Mouse (Mus musculus) adrenal gland, postnatal 4 days (tissue): ENCODE results near the gene Matn1. TPM values are rescaled to one million over a fixed set of nuclear protein-coding genes. Genes with fewer than 3 reads are reported as not detected.

Experiments used
- DNase-seq, 2 experiments: peaks; one replicate each; pipeline ENCODE4 v3.0.0; 2021 to 2022; ENCODE audit warnings: low spot score in 2 of 2, mixed read lengths in 2 of 2
- long read RNA-seq, 2 experiments: library from polyadenylated mRNA; stranded (forward); transcript quantifications; one replicate each; pipeline ENCODE4 v2.0.0; 2021
- total RNA-seq, 2 experiments: library from RNA; stranded (reverse); gene quantifications; 2 replicates each; pipeline ENCODE4 v1.2.3; 2021

Gene Matn1
- total RNA-seq = not detected
- long read RNA-seq, experiment 1 = 0 reads
- long read RNA-seq, experiment 2 = 0 reads

DNA sequence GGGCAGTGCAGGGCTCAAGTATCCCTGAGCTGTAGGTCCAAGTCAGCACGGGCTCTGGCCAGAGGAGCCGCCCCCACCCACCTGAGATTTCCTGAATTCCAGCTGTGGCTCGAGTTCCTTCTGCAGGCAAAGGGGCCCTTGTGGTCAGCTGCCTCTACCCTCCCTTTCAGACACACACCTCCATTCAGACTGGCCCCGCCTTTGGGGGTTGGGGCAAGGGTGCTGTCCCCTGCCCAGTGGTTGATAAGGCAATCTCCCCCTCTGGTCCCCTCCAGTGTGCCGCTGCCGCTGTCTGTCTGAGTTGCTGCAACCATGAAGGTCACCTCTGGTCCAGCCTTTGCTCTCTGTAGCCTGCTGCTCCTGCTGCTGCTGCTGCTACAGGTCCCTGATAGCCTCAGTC lies at the start of gene Matn1:
TSS of gene Matn1 (plus strand) at position 274 of the 400 bp plus-strand sequence.
- DNase-seq = no peak

DNA sequence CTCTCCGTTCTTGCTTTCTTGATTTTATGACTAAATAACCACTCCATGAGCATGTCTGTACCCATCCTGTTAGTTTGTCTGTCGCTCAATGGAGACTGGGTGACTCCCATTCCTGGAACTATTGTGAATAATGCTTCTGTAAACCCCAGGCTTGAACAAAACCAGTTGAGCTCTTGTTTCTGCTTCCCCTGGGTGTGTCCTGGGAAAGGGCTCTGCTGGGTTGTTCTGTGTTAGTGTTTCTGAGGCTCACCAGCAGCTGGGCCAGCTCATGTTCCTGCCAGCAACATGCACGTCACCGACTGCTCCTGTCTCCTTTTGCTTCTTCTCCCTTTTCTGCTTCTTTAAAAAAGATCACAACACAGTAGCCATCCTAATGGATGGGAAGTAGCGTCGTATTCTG lies 48.5 kb upstream of the Matn1 start:
- DNase-seq = no peak

DNA sequence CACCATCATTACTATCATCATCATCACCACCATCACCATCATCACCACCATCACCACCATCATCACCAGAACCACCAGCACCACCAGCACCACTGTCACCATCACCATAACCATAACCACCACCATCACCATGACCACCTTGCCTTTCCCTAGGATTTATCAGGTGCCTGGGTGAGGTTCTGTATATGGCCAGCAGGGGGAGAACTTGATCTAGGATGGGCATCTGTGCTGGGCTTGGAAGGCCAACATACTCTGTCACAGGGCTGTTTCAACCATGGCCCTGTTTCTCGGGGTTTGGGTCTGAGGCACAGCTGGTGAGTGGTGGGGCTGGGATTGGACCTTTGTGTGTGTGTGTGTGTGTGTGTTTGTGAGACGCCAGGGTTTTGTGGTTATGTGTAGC lies 47.8 kb upstream of the Matn1 start:
- DNase-seq = peak in 1 of 2 experiments; percentile 32

DNA sequence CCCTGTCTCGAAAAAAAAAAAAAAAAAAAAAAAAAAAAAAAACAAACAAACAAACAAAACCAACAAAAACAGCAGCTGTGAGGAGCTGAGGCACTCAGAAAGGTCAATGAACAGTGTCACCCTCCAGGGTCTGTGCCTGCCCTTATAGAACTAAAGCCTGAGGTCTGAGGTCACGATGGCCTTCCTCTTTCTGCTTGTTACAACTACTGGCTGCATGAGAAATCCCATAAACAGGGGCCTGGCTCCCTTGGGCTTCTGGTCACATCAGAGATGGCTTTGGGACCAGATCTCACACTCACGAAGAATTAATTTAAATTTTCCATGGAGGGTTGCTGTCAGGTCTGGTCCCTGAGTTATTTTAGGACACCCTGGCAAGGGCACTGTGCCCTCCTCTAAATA lies 44.8 kb upstream of the Matn1 start:
- no peak for DNase-seq

DNA sequence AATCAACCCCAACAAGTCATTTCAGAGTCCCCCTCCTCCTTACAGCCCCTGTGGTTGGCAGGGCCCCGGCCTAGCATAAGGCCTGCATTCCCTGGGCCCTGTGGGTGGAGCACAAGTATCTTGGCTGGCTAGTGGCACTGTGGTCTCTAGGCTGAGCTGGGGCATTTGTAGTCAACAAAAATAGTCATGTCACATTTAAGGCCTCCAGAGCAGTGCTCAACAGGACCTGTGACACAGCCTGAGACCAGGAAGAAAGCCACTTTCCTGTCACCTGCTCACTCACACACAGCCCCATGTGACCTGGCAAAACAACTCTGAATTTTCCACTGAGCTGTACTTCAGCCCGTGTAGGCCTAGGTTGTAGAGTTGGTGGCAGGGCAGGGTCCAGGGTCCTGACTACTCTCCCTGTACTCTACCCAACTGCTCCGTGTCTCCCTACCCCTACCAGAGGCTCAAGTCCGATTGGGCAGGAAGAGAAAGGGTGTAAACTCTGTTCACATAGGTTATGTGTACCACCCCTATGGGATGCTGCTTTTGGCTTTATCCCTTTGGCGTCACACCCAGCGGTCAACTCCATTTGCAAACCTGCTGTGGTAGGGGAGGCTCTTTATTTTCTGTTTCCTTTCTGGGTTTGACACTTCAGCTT lies 44.3 kb upstream of the Matn1 start:
- DNase-seq = no peak

DNA sequence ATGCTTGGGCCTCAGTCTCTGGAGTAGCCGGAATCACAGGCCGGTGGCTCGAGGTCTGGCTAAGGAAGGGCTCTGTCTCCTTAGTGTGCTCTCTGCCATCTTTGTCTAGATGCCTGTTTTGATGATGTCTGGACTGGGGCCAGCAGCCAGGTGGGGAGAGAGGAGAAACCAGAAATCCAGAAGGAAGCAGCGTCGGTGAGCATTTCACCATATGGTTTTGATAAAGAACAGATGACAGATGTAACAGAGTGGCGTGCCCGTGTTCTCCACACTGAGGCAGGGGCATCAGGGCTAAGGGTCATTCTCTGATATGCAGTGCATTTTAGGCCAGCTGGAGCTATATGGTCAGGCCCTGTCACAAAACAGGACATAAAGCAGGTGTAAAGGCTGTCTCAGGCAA lies 43.4 kb upstream of the Matn1 start:
- no peak for DNase-seq

DNA sequence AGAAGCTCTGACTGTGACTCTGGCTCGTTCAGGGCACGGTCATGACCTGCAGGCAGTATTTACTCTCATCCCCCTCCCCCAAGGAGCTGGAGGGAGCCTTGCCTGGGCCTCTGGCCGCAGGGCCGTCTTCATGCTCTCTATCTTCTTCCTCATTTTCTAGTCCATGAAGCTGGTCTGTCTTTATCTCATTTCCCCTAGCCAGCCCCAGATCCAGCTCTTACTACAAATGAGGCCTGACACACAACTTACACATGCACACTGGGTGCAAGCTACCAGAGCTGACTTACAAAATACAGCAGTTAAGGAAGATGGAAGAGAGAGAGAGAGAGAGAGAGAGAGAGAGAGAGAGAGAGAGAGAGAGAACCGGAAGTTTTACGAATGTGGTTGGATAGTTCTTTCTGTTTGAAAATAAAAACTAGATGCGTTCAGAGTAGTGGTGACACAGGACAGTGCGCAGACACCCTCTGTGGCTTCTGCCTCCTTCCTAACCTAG lies 41.9 kb upstream of the Matn1 start:
- no peak for DNase-seq

DNA sequence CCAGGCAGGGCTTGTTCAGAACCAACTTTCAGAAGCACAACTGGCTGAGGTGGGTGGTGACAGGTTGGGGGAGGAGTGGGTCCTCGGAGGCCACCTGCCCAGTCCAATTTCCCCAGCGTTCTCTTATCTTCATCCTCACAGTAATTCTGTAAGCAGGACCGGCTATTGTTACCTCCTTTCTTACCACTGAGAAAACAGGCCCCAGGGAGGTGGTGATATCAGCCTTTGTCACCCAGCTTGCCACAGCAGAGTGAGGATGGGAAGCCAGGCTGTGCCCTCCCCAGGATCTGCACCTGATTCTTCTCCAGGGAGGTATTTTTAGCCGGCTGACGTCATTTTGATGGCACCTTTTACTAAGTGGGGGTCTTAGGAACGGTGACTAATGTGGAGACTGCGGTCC lies 39.2 kb upstream of the Matn1 start:
- DNase-seq = no peak

DNA sequence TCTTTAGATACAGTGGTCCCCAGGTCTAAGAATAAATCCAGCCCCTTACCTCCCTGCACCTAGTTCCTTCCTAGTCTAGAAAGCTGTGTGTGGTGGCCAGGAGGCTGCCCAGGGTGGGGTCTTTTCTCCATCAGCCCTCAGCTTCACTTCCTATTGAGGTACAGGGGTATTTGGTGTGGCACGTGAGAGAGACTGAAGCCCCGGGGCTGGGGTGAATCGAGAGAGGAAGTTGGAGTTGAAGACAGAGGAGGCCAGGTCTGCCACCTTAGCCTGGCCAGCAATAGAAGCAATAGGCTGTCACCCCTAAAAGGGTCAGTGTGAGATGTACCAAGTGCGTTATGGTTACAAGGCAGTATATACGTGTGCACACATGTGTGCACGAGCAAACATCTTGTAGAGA lies 38.3 kb upstream of the Matn1 start:
- DNase-seq = no peak

DNA sequence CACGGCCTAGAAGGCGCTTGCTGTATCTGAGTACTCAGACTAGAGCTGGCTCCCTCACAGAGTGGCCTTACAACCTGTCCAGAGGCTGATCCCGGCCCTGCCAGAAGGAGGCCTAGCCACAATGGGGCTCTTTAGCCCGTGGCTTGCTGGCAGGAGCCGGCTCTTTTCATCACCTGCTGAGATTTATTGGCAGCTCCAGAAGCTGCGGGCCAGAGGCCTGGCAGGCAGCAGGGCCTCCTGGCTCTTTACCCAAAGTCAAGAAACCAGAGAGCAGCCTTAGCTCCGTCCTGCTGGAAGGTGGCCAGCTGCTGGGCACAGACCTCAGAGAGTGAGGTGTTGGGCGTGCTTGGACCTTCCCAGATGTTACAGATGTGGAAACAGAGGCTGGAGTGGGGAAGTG lies 37.9 kb upstream of the Matn1 start:
- no peak for DNase-seq

DNA sequence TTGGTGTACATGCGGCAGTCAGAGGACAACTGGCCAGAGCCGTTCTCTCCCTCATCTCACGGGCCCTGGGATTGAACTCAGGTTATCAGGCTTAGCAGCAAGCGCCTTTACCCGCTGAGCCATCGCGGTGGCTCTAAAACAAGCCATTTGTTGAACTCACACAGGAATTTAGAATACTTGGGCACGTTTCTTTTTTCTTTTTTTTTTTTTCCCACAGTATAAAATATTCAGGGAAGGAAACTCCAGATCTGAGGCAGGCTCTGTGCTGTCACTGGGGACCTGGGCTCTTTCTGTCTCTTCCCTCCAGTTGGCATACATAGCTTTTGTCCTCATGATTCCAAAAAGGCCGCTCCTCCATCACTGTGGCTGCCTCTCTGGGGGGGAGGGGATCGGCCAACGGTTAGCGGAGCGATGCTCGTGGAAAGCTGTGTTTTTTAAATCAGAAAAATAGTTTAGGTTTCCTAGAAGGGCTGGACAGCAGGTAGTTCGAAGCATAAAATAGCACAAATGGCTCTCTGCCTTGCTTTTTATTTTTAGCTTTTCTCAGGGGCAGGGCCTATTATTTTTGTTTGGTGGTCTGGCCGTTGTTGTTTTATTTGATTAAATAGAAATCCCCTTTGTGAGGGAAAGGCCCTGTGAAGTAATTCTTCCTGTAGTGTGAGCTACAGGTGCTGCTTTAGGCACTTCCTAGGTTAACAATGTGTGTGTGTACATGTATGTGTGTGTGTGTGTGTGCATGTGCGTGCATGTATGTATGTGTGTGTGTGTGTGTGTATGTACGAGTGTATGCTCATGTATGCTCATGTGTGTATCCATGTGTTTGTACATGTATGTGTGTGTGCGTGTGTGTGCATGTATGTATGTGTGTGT lies 36.8 kb upstream of the Matn1 start:
- no peak for DNase-seq

DNA sequence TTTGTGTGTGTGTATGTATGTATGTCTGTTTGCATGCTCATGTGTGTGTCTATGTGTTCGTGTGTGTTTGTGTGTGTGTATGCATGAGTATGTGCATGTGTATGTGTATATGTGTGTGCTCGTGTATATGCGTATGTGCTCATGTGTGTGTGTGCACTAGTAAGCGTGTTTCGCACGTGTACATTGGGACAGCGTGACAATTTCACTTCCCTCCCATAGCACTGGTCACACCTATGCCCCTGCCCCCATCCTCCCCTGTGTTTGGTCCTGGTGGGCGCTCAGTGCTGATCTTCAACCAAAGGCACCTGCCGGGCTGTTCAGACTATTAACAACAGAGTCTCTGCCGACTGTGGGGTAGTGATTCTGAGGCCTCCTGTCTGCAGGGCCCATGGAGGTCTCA lies 36.1 kb upstream of the Matn1 start:
- no peak for DNase-seq

DNA sequence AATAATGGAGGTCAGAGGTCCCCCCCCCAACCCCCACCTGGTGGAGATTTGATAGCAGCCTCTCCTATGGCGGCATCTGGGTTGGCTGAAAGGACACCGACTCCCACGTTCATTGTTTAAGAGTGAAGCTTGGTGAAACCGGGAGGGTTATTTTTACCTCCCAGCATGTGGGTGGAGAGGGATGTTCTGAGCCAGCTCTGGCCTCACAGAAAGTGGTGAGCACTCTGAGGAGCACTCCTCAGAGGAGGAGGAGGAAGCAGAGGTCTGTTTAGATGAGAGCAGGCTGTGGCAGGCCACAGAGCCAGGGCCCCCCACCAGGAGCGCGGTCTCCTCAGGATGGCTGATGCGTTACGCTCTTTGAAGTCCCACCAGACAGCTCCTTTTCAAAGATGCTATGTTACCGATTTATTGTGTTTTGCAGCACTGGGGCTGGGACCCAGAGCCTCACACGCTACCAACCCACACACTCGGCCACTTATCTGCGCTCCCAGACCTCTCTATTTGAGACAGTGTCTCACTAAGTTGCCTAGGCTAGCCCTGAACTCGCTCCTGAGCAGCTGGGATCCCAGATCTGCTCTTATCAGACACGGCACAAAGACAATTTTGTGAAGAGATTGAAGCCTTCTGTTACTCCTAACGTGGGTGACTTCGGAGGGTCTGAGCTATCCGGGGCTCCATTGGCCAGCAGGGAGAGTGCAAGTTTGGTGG lies 34.9 kb upstream of the Matn1 start:
- DNase-seq = no peak

DNA sequence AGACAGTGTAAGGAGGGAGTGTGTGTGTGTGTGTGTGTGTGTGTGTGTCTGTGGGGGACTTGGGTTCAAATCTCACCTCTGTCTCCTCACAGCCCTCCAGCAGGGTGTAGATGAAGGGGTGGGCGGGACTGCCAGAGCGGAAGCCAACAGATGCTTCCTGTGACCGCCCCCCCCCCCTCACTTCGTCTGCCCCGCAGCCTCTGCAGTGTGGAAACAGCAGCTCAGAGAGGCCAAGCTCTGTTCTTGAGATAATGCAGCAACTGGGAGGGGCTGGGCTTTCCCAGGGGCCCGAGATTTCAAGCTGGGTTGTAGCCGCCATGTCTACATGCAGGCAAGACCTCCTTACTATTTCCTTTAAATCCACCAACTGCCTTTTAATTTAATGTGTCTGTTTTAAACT lies 33.5 kb upstream of the Matn1 start:
- DNase-seq = no peak

DNA sequence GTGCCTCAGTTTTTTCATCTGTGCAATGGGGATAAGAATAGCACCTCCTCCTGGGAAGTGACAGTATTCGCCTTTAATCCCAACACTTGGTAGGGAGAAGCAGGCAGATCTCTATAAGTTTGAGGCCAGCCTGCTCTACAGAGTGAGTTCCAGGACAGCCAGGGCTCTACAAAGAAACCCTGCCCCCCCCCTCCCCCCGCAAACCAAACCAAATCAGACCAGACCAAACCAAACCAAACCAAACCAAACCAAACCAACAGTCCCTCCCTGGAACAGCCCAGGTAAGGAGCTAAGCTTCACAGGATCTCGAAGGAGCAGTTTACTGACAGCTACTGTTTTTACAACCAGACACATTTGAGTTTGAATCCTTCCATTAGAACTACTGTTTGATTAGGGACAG lies 31.6 kb upstream of the Matn1 start:
- DNase-seq = no peak

DNA sequence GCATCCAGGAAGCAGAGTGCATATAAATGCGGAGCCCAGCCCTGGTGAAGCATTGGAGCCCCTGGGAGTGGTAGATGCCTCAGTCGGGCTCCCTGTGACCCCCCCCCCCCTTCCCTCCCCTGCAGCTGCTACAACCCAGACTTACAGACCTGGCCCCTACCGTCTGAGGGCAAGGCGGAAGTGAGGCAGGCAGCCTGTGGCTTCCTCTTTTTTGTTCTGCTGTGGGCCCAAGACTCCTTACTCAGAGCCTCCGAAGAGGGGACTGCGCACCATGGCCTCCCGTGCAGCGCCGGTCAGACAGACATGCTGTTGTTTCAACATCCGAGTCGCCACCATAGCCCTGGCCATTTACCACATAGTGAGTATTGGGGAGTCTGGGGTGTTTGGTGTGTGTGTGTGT lies 31.1 kb upstream of the Matn1 start, which contains the start of gene Laptm5:
TSS of gene Laptm5 (plus strand) at position 49 of the 400 bp plus-strand sequence.
- DNase-seq = no peak

DNA sequence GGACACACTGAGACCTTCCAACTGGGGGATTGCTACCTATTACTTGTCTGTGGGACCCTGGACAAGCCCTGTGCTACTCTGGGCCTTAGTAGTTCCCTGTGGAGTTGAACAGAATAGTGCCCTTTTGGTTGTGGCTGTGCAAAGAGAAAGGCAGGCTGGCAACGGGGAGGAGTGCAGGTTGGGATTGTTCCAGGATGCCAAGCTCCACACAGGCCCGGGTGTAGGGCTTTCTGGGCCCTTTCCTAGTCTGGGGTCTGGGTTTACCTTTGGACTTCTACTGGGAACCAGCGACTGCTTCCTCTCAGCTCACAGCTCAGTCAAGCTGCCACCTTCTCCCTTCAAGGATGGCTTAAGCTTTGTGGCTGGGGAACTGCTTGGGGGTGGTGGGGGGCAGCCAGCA lies 30.7 kb upstream of the Matn1 start:
- no peak for DNase-seq

DNA sequence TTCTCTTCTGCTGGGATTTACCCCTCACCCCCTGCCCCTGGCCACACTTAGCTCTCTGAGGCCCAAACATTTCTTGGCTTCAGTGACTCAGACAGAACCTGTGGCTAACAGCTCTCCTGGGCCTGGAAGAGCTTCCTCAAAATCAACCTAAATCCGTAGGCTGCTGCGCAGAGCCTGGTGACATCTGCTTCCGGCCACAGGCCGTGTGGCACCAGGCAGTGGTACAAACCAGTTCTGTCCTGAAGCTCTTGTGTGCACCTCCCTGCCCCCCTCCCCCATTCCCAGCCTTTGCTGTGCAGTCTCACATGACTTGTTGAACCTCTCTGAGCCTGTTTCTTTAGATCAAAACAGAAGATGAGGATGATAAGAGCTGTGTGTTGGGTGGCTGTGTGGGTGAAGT lies 30.2 kb upstream of the Matn1 start:
- no peak for DNase-seq

DNA sequence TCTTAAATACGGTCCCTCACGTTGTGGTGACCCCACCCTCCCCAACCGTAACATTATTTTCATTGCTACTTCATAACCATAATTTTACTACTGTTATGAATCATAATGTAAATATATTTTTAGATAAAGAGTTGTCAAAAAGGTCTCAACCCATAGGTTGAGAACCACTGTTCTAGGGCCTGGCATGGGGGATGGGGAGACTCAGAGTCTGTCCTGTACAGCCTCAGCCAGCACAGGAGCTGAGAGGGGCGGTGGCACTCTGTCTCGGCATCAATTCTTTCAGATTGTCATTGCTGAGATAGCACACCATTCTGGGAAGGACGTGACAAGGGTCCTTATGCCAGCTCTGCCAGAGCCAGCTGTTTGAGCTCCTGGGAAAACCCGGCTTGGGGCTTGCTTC lies 29.7 kb upstream of the Matn1 start:
- no peak for DNase-seq

DNA sequence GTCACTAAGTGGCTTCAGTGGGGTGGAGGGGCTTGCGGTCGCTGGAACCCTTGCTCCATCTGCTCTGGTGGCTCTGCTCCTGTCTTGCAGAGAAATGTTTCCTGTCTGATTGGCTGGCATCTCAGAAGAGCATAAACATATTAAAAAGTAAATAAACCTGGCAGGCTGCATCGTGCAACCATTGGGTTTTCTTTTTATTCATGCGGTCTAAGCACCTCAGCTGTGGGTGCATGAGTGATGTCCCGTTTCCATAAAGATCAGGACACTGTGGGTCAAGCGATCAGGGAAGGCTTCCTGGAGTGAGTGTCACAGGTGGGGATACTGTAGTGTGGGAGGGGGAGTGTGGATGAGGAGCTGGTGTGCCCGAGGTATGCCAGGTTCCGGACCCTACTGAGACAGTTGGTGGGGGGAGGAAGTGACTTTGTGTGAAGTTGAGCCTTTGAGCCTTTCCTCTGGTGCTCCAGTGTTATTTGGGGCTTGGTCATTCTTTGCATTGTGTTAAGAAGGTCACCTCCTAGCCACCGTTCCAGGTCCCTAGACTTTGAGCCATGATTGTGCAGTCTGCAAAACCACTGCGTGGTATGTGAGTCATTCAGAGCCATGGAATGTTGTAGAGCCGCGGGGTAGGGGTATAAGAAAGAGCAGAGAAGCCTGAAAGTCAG lies 29.0 kb upstream of the Matn1 start:
- DNase-seq = no peak

DNA sequence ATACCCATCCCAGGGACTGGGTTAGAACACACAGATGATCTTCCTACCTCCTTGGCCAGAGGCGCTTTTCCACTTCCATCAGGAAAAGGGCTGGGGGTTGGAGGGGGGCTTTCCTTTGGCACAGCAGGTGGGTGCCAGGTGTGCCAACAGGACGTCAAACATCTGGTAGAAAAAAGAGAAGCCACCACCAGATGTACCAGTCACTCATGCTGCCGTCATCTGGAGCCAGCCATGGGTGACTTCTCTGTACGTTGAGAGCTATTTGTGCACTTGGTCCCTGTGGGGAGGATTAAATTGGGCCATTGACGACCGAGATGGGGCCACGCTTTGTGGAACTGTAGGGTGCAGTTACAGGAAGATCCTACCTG lies 28.5 kb upstream of the Matn1 start:
- DNase-seq = no peak
